Mouse (Mus musculus) forebrain, postnatal 0 days (tissue): ENCODE data around the gene Arid5b. TPM values are rescaled to one million over a fixed set of nuclear protein-coding genes. Genes with fewer than 3 reads are reported as not detected.

ENCODE experiments used
- ATAC-seq: fragments of 200-750 bp; cut with Nextera tagmentation; 2 replicates; pipeline ENCODE4 v1.8.0; 2017; ENCODE audit warnings: mild to moderate bottlenecking, moderate library complexity
- DNase-seq: peaks from one replicate; pipeline ENCODE4 v3.0.0-alpha.2; 2015
- H3K27ac ChIP-seq: fragments of 300-500 bp; sonication (generic); 2 replicates; pipeline ENCODE4 v1.5.1; 2014; ENCODE audit warnings: low read depth, mild to moderate bottlenecking, antibody characterized with exemption, low read length, moderate library complexity, mixed read lengths
- H3K27me3 ChIP-seq: fragments of 300-500 bp; sonication (generic); 2 replicates; pipeline ENCODE4 v1.6.1; 2014; ENCODE audit warnings: mild to moderate bottlenecking, low read length, mixed read lengths; ENCODE audit not compliant: insufficient read depth
- H3K36me3 ChIP-seq: fragments of 300-500 bp; sonication (generic); 2 replicates; pipeline ENCODE4 v1.6.1; 2014; ENCODE audit warnings: mild to moderate bottlenecking, moderate library complexity; ENCODE audit not compliant: insufficient read depth
- H3K4me1 ChIP-seq: fragments of 300-500 bp; sonication (generic); 2 replicates; pipeline ENCODE4 v1.6.1; 2014; ENCODE audit warnings: antibody characterized with exemption; ENCODE audit not compliant: insufficient read depth
- H3K4me2 ChIP-seq: fragments of 300-500 bp; sonication (generic); 2 replicates; pipeline ENCODE4 v1.6.1; 2014; ENCODE audit warnings: low read depth, mild to moderate bottlenecking, moderate library complexity
- H3K4me3 ChIP-seq: fragments of 300-500 bp; sonication (generic); 2 replicates; pipeline ENCODE4 v1.5.1; 2014; ENCODE audit warnings: low read depth, low read length, mixed read lengths
- H3K9ac ChIP-seq: fragments of 300-500 bp; sonication (generic); 2 replicates; pipeline ENCODE4 v1.6.1; 2014; ENCODE audit warnings: mild to moderate bottlenecking
- H3K9me3 ChIP-seq: fragments of 300-500 bp; sonication (generic); 2 replicates; pipeline ENCODE4 v1.6.1; 2016; ENCODE audit warnings: low read length
- CTCF ChIP-seq: sonication (generic); IDR thresholded peaks from 2 replicates; pipeline ENCODE4 v1.5.1; 2016; ENCODE audit warnings: antibody characterized with exemption, control low read depth, low read depth
- WGBS: fragments of 180-500 bp; shearing (Covaris S2); extraction: QIAGEN DNeasy Blood & Tissue Kit; methylation state at CpG from one replicate; pipeline ENCODE4 v1.1.7; 2014; 5-methylcytosine and 5-hydroxymethylcytosine counted together
- polyA plus RNA-seq: library from polyadenylated mRNA; unstranded; fragments of >200 nt; fragmentation: Nextera tagmentation; extraction: Ambion mirVana; gene quantifications from 2 replicates; pipeline ENCODE4 v1.2.1, GENCODE M21; 2015
- total RNA-seq: library from RNA; depleted of rRNA; stranded (reverse); fragments of >200 nt; gene quantifications from 2 replicates; pipeline ENCODE4 v1.2.3, GENCODE M21; 2014

Arid5b gene
- total and polyA plus RNA-seq, 2 experiments from 2014 or later: 14.3 to 14.5 TPM

DNA sequence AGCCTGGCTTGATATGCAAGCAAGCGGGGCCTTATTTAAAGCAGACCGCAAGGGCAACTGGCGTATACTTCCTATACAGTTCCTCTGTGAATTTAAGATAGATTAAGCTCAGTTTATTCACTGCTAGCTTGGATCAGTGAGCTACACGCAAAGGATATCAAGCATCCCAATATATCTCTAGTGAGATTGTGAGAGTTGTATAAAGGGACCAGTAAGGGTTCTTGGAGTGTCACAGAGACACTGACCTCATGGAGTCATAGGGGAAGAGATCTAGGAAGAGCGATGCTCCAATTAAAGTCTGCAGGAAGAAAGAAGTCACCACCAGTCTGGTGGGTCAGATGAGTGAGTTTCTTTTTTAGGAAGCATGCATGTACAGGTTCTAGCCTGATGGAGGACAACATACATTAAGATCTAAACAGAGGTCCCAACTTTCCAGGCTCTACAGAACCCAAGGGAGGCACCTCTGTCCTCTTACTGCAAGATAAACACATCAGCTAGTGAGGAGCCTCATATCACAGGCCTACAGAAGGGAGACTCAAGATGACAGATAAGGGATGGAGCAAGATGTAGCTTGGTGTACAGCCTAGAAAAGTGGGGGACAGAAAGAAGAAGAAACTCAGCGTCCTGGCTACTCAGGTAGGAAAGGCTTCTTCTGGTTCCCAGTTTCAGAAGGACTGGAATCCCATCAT, 123.0 kb downstream of the Arid5b start:
- 94% methylated on average over 6 of the region's 6 CpGs for WGBS
- Histone ChIP-seq H3K9me3 (no peaks in the 10 kb centered on the region), H3K27ac (no peak overlapping the region), H3K36me3 (no peaks in the 10 kb centered on the region), H3K4me2 (no peak overlapping the region), H3K4me1 (peaks cover 11% of the 10 kb centered on the region; the same call in 1 of the 2 replicates), H3K27me3 (no peaks in the 10 kb centered on the region), H3K4me3 (no peak overlapping the region), H3K9ac (no peak overlapping the region)
- DNase-seq (no peak), ATAC-seq (no peak)
- no peak for TF ChIP-seq CTCF

DNA sequence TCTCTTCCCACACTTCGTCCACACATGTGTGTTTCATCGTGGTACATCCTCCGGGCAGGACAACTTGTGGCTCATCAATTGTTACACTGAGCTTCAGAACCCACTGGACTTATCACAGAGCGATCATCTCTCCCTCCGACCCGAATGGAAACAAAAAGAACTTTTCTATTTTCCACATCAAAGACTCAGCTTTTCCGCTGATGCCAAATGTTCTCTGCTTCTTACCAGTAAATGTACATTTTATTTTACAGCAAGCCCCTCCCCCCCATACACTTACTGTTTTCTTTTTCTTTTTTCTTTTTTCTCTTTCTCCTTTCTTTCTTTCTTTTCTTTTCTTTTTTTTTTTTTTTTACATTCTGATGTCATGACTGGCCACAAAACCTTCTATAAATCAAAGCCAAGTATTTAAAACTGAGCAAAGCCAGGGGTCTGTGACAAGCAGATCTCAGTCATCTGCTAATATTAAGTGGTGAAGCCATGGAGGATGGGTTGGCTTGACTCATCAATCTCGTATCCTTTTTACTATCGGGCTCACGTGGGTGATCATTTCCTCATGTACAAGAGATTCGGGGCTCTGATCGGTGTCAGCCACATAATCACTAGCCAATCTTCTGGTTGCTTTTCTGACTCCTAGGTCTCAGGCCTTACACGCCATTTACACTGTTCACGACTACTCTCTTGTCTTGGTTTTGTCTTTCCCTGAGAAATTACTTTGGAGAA, 124.3 kb downstream of the Arid5b start:
- H3K9ac ChIP-seq: no peak overlapping the region
- H3K4me3 ChIP-seq: peak overlapping the region; percentile 18; the same call in 1 of the 2 replicates
- no peaks in the 10 kb centered on the region for H3K27me3 ChIP-seq
- H3K4me1 ChIP-seq: peaks cover 11% of the 10 kb centered on the region; the same call in 1 of the 2 replicates
- H3K36me3 ChIP-seq: no peaks in the 10 kb centered on the region
- peak overlapping the region; percentile 42 for H3K4me2 ChIP-seq
- DNase-seq: no peak
- no peak overlapping the region for H3K27ac ChIP-seq
- 58% methylated on average over 14 of the region's 14 CpGs for WGBS
- no peak for TF ChIP-seq CTCF
- H3K9me3 ChIP-seq: no peaks in the 10 kb centered on the region
- ATAC-seq: no peak

DNA sequence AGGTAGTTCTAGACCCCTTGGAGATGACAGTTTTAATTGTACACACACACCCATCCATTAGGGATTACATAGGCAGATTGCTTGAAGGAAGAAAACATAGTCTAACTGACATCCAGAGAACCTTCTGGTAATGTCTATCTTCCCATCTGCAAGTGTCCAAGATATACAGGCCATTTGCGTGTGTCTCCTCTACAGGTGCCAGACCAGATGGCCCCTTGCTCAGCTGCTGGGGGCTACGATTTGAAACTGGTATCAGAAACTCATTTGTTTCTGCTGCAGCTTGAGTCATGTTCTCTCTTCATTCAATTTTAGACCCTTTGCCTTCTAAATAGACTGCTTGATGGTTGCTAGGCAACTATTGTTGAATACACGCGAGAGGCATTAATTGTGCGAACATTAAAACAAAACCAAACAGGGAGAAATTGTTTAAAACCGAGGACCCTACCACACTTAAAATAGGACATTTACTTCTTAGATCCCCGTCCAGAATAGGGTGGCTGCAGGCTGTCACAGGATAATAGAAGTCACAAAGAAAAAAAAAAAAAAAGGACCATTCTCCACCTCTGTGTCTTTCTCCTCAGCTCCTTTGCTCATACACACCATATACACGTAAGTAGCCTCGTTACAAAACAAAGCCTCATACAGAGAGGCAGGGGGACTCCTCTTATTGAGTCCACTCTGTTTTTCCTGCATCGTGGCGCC, 125.0 kb downstream of the Arid5b start:
- H3K27ac ChIP-seq: peak overlapping the region; percentile 23; the same call in 1 of the 2 replicates
- peak; percentile 59 for DNase-seq
- peak overlapping the region; percentile 18 for H3K4me3 ChIP-seq
- H3K36me3 ChIP-seq: no peaks in the 10 kb centered on the region
- 10% methylated on average over 11 of the region's 11 CpGs for WGBS
- peaks cover 11% of the 10 kb centered on the region; the same call in 1 of the 2 replicates for H3K4me1 ChIP-seq
- H3K4me2 ChIP-seq: peak overlapping the region; percentile 42
- ATAC-seq: peak; percentile 76
- TF ChIP-seq CTCF: no peak
- H3K27me3 ChIP-seq: no peaks in the 10 kb centered on the region
- H3K9ac ChIP-seq: no peak overlapping the region
- H3K9me3 ChIP-seq: no peaks in the 10 kb centered on the region

DNA sequence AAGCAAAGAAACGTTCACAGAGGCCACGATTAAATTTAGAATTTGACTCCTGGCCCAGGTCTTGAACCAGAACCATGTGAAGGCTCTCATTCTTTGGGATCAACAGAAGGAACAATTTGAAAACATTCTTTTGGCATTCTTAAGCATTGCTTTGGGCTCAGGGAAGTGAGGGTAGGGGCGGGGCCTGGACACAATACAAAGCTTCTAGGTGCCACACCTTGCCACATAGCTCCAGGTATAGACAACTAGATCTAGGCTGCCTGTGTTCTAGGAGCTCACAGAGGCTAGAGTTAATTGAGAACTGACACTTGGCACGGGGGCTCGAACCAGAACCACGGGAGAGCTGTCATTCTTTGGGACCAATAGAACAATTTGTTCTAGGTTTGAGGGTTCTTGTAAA, 130.0 kb downstream of the Arid5b start:
- no peak for DNase-seq
- TF ChIP-seq CTCF: no peak

DNA sequence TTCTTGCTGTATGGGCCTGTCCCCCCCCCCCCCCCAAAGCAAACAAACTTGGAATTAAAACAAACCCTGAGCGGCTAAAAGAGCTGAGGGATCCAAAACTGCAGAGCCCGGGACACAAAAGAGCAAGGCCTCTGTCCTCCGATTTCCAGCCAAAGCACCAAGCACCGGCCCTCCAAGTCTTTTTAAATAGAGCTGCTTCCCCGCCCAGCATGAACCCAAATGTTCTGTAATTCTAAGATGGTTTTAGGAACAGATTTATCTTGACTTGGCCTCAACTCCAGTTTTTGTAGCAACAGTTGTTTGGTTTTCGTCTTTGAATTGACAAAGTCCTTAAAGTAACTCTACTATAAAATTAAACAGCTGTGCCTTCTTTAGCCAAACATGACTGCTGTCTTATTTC, 130.8 kb downstream of the Arid5b start:
- no peak for DNase-seq
- Histone ChIP-seq H3K4me2 (no peak overlapping the region), H3K4me3 (no peak overlapping the region), H3K27ac (no peak overlapping the region), H3K9ac (no peak overlapping the region), H3K4me1 (0 out of 2 replicates have a peak, but pooled peaks cover 7% of the 10 kb centered on the region), H3K36me3 (no peaks in the 10 kb centered on the region), H3K9me3 (no peaks in the 10 kb centered on the region), H3K27me3 (no peaks in the 10 kb centered on the region)
- 25% methylated on average over 6 of the region's 6 CpGs for WGBS
- TF ChIP-seq CTCF: no peak
- no peak for ATAC-seq

More for the DNA sequence above, 130.0 kb downstream of the Arid5b start:
- no peak overlapping the region for H3K9ac ChIP-seq
- peaks cover 10% of the 10 kb centered on the region; the same call in 1 of the 2 replicates for H3K4me1 ChIP-seq
- no peak overlapping the region for H3K4me3 ChIP-seq
- 69% methylated on average over 6 of the region's 6 CpGs for WGBS
- no peaks in the 10 kb centered on the region for H3K27me3 ChIP-seq
- H3K4me2 ChIP-seq: no peak overlapping the region
- no peak overlapping the region for H3K27ac ChIP-seq
- no peaks in the 10 kb centered on the region for H3K9me3 ChIP-seq
- no peaks in the 10 kb centered on the region for H3K36me3 ChIP-seq
- ATAC-seq: no peak

DNA sequence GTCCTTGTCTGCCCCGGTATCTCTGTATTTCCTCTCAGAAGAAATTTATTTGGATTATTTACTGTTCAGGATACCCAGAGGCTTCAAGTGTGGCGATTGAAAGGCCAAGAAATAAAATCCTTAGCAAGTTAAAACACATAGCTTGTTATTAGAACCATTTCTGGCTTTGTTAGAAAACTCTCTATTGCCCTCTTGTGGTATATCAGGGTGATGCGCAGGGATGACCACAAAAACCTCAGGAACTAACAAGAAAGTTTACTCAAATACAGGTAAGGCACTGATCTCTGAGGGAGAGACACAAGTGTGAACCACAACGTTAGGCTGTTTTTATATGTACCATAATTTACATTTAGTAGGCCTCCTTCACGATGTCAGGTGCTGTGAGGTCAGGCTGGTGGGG, 131.7 kb downstream of the Arid5b start:
- no peaks in the 10 kb centered on the region for H3K36me3 ChIP-seq
- H3K4me1 ChIP-seq: 0 out of 2 replicates have a peak, but pooled peaks cover 10% of the 10 kb centered on the region
- H3K4me2 ChIP-seq: no peak overlapping the region
- TF ChIP-seq CTCF: peak; percentile 83
- ATAC-seq (no peak), DNase-seq (peak; percentile 88)
- no peaks in the 10 kb centered on the region for H3K9me3 ChIP-seq
- no peaks in the 10 kb centered on the region for H3K27me3 ChIP-seq
- H3K27ac ChIP-seq: no peak overlapping the region
- no peak overlapping the region for H3K9ac ChIP-seq
- 10% methylated on average over 5 of the region's 5 CpGs for WGBS
- no peak overlapping the region for H3K4me3 ChIP-seq
